Mouse (Mus musculus): ENCODE results near the gene Pde6b.

The Pde6b gene

DNA sequence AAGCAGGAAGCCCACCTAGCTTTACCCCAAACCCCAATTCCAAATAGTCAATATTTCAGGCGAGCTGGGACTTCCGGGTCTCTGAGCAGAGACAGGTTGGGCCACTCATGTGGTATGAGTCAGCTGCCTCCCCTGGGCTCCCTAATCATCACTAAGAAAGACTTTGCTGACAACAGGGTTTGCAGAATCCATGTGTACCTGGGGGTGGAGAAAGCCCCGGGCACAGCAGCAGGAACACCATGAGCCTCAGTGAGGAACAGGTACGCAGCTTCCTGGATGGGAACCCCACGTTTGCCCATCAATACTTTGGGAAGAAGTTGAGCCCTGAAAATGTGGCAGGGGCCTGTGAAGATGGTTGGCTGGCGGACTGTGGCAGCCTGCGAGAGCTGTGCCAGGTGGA lies at the start of gene Pde6b:
Gene Pde6b, plus strand, starts transcription at position 191 of the 400 bp plus-strand sequence.
- DNase-seq (ENCODE audit: low read depth, low spot score), result no peak

DNA sequence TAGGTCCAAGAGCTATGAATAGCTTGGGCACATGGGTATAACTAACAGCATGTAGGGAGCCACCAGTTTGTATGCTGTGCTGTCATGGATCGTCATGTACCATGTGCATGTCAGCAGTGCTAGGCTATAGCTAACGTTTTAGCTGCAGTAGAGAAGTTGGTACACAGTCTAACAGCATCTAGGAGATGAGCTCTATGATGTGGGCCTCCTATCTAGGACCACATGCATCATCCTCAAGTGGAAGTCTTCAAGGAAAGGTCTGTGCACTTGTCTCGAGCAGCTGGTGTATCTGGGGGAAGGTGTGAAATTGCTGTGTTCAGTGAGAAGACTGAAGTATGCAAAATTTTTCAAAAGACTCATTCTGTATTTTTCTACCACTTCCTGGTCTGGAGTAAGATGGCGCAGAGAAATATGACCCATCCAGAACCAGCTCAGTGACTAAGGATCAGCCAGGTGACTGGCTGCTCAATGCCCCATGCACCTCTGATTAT lies 44.5 kb upstream of the Pde6b start:
- DNase-seq (ENCODE audit: low read depth, low spot score), result no peak

DNA sequence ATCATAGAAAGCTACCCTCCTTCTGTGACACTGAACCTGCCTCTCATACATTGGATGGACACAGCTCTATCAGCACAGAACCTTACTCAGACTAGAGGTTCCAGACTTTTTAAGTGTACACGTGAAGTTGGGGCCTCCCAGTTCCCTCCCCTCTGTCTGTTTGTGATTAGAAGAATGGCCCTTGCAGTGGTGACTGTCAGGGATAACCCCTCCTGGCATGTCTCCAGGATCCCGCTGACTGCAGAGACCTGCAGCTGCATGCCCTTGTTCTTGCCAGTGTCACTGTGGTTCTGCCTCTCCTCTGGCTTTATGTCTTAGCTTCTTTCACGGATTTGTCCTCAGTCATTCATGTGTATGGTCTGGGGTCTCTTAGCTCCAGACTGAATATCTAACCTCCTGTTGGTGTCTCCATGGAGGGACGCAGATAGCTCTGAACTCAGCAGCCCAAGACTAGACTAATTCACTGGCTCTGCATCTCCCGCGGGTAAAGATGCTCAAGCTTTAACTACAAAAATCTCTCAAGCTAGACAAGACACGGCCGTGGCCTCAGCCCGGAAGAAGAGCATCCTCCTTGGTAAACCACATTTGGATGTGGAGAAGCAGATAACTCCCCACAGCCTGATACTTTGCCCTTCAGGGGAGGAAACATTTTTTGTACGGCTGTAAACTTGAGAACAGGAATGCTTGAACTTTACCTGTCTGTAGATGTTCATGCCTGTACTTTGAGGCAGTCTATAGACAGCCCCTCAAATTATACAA lies 42.7 kb upstream of the Pde6b start:
- DNase-seq (ENCODE audit: low read depth, low spot score), result no peak

DNA sequence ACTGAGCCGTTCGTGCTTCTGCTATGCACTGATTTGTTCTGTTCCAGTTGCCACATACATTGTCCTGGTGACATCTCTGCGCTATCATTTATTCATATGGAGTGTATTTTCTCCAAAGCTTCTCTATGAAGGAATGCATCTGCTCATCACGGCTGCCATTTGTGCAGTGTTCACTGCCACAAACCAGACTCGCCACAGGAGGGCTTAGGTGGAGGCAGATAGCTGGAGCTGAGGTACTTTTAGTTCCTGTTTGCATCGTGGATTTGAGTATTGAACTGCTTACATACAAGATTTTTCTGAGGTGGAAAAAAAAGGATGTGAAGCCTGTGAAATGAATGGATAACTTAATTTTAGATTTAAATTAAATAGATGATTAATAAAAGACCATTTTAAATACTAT lies 40.3 kb upstream of the Pde6b start:
- no peak for DNase-seq (ENCODE audit: low read depth, low spot score)

DNA sequence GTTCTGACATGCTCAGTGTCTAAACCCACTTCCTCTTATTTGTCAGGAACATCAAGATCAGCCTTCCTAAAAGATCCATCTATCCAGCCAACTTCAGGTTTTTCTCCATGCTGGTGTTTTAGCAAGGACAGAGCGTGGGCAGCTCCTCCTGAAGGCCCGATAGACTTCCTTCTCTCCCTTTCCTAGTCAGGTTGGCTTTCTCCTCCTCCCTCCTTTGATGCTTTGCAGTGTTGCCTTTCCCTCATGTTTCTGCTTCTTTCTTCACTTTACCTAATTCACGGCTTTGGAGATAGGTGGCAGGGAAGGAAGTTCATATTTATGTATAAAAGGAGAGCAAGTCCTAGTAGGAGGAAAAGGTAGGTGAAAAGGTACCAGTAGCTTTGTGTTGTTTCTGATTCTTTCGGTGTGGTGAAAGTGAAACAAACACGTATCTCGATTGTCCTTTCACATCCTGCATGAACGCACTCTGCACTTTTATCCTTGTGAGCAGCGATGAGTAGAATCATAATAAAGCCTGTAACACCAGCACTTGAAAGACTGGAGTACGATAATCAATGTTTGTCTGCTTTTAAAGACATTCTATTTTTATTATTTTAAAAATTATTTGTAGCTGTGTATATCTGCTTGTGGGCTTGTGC lies 38.6 kb upstream of the Pde6b start:
- no peak for DNase-seq (ENCODE audit: low read depth, low spot score)

DNA sequence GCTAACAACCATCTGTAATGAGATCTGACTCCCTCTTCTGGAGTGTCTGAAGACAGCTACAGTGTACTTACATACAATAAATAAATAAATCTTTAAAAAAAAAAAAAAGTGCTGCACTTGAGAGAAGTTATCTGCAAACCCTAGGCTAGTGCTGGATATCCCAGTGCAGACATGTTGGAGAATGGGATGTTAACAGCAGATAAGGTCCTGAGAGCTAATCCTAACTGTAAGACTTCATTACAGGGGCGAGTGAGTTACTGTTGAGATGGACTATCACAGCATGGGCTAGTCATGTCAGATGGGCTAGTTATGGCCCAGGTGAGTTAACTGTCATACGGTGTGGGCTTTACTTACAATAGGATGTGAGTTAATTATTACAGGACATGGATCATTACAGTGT lies 34.1 kb upstream of the Pde6b start:
- no peak for DNase-seq (ENCODE audit: low read depth, low spot score)

DNA sequence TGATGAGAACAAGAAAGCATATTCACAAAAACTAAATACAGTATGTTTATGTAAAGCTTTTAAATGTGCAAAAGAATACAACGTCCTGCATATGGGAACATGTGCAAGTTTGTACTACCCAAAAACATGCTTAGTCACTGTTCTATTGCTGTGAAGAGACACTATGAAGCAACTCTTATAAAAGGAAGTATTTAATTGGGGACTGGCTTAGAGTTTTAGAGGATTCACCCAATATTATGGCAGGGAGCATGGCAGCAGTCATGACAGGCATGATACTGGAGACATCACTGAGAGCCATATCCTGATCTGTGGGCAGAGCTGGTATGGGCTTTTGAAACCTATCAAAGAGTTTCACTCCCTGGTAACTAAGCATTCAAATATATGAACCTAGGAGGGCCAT lies 30.3 kb upstream of the Pde6b start:
- no peak for DNase-seq (ENCODE audit: low read depth, low spot score)

DNA sequence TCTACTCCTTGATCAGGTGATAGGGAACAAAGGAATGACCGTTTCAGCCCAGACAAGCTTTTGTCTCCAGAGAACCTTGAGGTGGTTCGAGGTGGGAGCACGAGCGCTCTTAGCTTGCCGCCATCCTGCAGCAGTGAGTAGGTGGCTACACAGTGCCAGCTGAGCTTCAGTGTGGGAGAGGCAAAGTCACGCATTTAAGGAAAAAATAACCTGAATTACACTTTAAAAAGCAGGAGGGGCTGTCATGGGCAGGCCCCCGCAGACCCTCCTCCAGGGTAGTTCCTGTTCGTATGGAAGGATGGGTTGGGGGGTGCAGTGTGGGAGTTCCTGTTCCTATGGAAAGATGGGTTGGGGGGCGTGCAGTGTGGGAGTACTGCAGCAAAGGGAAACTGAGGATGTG lies 28.7 kb upstream of the Pde6b start:
- DNase-seq (ENCODE audit: low read depth, low spot score), result no peak

DNA sequence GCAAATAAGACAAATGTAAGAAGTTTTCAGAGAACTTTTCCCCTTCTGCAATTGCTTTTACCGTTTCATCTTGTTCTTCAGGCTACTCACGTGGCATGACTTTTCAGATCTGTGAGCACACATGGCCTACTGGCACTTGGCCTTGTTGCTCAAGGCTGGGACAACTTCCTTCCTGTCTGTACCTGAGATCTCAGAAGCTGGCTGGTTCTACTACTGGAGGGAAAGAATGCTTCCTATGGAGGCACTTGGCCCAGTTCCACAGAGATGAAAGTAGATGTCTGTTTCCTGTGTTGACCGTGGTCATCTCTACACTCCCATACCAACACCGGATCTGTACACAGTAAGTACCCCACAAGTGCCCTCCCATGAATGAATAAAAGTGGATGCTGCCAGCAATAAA lies 28.0 kb upstream of the Pde6b start:
- no peak for DNase-seq (ENCODE audit: low read depth, low spot score)

DNA sequence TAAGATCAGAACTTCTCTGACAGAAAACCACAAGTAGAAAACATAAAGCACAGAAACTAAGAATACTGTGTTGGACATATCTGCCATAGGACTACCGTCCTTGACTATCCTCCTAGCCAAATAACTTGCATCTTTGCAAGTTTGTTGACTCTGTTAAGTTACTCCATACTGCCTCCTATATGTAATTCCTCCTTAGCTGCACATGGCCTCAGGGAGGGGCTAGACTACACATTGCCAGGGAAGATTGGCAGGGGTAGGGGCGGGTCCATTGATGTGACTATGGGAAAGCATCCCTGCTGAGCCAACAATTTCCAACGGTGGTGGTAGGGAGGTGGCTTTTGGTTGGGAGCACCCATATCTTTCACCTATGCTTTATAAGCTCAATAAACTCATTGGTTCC lies 25.9 kb upstream of the Pde6b start:
- DNase-seq (ENCODE audit: low read depth, low spot score), result no peak

DNA sequence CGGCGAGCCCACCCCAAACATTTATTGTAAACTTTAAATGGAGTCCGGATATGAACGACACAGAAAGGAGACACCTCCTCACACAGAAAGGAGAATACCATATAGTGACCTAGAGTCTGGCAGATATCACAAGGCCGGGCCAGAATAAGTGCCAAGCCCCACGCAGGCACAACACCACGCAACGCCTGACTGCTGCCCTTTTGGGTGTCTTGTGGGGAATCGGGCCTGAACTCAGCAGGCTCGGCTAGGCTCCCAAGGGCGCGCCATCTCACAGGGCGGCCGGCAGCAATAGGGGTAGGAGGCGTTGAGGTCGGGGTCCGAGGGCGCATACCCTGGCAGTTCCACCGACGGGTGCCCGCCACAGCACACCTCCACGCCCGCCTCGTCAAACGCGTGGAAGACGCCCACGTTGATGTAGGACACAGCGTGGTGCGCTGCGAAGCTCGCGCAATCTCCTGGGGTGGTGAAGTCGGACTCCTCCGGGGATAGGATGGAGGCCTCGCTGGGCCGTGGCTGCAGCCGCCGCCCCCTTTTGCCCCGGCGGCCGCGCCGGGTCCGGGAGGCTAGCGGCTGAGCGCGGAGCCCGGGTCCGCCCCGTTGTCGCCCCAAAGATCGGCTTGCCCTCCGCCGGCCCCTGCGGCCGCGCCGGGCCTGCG lies 21.7 kb upstream of the Pde6b start:
- DNase-seq (ENCODE audit: low read depth, low spot score), result no peak

DNA sequence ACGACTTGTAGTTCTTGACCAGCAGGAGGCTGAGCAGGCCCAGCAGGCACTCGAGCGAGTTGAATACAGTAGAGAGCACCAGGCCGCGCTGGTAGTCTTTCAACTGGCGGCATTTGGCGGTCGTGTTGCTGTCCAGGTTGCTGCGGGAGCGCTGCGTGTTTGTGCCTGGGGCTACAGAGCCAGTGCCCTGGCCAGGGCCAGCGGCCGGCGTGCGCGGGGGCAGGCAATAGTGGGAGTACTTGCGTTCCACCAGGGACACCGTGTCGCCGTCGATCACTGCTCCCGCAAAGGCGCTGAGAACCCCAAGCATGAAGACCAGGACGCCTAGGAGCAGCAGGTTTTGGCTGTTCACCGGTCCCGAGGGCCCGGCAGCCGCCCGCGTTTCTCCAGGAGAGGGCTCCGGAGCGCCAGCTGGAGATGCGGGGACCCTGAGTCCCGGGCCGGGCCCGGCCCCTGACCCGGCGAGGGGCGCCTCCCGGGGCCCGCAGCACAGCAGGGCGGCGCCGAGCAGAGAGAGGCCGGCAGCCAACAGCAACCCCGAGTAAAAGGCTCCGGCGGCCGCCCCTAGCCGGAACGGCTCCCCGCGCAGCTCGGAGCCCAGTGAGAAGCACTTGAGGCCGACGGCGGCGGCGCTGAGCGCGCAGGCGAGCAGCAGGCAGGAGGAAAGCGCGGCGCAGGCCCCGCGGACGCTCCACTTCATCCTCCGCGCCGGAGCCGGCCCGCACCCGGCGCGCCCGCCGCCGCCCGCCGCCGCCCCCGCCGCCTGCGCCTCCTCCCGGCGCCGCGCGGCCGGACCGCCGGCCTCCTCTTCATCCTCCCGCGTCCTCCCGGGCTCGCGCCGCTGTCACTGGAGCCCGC lies 21.0 kb upstream of the Pde6b start:
- no peak for DNase-seq (ENCODE audit: low read depth, low spot score)

DNA sequence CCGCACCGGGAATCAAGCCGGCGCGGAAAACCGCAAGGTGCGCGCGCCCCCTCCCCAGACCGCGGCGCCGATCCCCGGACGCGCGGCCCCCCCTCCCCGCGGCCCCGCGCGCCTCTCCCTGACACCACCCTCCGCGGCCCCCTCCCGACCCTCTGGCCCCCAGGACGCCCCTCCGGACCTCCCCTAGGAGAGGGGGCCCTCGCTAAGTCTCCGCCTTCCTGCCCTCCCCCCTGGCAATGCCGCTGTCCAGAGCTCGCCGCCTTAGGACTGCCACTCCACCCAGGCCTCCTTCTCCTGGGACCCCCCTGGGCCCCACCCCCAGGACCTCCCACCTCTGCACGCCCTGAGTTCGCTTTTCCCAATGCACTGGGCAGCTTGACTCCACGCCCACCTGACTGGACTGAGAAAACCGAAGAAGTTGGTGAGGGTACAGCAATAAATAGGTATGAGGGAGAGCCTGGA lies 20.3 kb upstream of the Pde6b start, which contains the start of gene Gm42517:
Gene Gm42517, minus strand, starts transcription at position 52 of the 462 bp plus-strand sequence.
- DNase-seq (ENCODE audit: low read depth, low spot score), result no peak

DNA sequence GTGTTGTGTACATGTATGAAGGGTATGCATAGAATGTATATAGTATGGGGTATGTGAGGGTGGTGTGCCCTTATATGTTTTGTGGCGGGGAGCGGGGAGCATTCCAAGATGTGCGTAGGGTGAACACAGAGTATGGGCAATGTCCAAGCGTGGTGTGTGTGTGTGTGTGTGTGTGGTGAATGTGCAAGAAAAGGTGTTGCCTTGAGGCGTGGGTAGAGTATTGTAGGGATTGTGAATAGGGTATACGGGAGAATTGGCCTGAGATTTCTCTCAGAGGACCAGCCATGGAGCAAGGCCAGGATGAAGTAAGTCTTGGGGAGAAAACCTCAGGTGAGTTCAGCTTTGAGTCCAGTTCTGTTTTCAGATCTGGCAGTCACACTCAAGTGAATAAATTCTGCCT lies 19.7 kb upstream of the Pde6b start:
- DNase-seq (ENCODE audit: low read depth, low spot score), result no peak

DNA sequence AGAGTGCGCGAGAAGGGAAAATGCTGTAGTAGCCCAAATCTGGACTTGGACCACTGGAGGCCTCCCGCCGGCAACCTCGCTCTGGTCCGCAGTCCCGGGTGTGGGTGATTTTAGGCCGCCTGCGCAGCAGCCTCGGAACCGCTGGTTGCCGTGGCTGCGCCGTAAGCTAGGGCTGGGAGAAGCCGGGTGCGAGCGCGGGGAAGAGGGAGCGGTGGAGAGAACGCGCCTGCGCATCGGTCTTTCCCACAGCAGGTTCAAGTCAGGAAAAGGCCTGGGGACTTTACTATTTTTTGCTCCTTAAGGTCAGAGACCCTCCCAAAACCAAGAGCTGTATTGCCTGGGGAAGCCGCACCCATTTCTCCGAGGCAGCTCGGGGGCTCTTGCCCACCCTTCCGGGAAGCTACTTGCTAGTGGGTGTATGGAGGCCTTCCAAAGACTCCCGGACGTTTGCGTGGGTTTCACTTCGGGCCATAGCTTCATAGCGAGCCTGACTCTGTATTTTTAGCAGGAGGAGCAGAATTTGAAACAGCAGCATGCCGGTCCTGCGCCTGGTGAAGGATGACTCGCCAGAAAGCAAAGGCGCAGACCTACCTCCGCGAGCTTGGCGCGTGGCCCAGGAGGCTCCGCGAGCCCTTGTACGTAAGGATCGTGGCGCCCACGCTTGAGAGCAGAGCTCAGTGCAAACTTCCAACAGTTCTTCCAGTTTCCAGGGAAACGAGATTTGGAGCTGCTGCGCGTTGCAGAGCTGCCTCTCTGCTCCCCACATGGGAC lies 19.2 kb upstream of the Pde6b start:
- DNase-seq (ENCODE audit: low read depth, low spot score), result no peak

DNA sequence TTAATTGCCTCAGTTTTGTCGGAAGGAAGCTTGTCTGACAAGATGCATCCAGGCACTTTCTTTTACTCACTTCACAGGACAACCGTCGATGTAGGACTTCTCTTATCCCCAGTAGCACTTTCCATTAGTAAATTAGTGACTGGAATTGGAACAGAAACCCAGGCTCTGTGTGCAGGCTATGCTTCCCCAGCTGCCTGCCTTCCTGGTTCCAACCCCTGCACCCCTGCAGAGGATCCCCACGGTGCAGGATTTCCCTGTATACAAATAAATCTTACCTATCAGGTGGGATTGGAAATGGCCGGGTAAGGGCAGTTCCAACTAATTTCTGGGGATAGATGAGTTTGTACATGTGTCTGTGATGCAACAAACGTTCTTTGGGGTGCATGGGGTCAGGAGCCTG lies 18.2 kb upstream of the Pde6b start:
- DNase-seq (ENCODE audit: low read depth, low spot score), result no peak

DNA sequence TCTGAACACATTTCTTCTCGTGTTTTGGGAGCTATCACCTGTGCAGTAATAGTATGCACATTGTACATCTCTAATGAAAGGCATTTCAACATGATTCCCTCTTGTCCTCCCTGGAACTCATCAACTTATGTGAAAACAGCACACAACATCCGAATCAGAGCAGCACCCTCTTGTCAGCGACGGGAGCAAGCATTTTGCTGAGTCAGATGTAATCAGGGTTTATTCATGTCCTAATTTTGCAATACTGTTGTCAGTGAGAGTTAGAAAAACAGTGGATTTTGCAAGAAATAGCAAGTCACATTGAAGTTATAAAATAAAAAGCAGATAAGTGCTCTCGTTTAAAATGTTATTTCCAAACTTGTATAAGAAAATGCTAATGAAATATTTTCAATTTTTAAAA lies 14.1 kb upstream of the Pde6b start:
- no peak for DNase-seq (ENCODE audit: low read depth, low spot score)

DNA sequence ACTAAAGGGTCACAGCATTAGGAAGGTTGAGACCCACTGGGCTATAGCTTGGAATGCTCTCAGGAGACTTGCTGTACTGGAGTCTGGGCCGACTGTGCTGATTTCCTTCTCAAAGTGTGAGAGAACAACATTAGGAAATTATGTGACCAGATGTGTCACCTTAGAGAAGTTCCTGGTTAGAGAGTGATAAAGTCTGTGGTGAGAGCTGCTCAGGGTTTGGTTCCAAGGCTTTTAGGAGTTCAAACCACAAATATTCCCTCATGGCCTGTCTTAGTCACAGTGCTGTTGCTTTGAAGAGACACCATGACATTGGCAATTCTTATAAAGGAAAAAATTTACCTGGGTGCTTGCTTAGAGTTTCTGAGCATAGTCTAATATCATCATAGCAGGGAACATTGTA lies 12.1 kb upstream of the Pde6b start:
- no peak for DNase-seq (ENCODE audit: low read depth, low spot score)

DNA sequence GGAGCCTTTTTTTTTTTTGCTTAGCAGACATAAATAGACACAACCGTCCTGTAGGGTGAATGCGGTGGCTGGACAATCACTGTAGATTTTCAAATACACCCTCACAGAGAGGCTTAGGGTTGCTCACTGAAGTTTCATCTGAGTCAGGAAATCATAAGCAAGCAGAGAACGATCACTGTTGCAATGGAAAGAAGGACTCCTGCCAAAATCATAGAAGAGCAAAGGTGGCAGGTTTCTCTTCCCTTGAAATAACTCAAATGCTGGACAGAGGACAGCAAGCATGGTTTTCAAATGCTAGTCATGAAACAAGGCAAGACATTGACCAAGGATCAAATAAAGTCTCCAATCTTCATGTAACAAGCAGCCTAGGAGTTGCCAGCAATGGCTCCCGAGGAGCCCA lies 9.8 kb upstream of the Pde6b start:
- DNase-seq (ENCODE audit: low read depth, low spot score), result no peak

DNA sequence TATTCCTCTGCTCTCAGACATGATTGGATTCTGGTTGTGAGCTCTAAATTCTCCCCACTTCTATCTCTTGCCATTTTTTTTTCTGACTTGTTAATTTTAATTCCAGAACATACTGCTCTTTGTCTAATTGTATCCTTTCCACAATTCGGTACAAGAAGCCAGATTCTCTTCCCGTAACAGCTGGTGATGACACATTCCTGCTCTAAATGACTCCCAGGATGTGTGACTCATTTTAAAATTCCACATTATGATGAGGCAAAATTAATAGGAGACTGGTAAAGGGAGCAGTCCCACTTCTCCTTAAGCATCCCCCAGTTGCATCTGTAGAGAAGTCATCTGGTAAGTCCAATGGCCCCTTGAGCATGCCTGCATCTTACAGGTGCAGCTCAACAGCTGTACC lies 2.6 kb upstream of the Pde6b start:
- no peak for DNase-seq (ENCODE audit: low read depth, low spot score)

DNA sequence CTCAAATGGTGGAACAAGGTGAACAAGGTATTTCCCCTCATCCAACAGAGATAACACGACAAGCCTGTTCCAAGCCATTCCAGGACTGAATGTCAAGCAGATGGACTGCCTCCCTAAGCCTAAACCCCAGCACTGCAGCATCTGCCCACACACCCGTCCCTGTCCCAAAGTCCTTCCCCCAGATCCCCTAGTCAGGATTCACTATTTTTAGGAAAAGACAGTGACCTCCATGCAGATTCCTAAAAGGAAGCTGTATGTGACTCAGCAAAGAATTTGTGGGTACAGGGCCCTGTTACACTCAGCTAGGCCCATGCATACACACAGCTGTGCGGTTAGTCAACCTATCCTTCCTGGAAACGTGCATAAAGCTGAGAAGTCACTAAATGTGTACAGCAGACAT lies 1.7 kb upstream of the Pde6b start:
- no peak for DNase-seq (ENCODE audit: low read depth, low spot score)
